Mouse (Mus musculus) CH12.LX (cell line): ENCODE data around the gene Adam21. TPM values are rescaled to one million over a fixed set of nuclear protein-coding genes. Genes with fewer than 3 reads are reported as not detected.

Experiments used
- DNase-seq: peaks from one replicate; pipeline ENCODE4 v3.0.0-alpha.2; 2013; ENCODE audit errors: extremely low read depth
- H3K27ac ChIP-seq: 2 replicates; pipeline ENCODE4 v1.5.1; 2012; ENCODE audit warnings: low read depth, mild to moderate bottlenecking, control low read depth, moderate library complexity; ENCODE audit not compliant: insufficient read depth
- H3K27me3 ChIP-seq: replicated peaks from 2 replicates; pipeline ENCODE3; 2012; ENCODE audit warnings: inconsistent platforms
- H3K36me3 ChIP-seq, 2 experiments: replicated peaks in 1 of 2; 2 replicates each; pipeline versions ENCODE3 to v1.6.1; 2012; ENCODE audit warnings: inconsistent platforms in 1 of 2, low read length in 1 of 2, mild to moderate bottlenecking in 1 of 2, mixed read lengths in 1 of 2, moderate library complexity in 1 of 2; ENCODE audit not compliant: control insufficient read depth in 1 of 2, insufficient read depth in 1 of 2
- H3K4me1 ChIP-seq, 2 experiments: 2 replicates each; pipeline ENCODE4 v1.6.1; 2012; ENCODE audit warnings: inconsistent platforms in 1 of 2, moderate library complexity in 1 of 2; ENCODE audit not compliant: insufficient read depth in 2 of 2, control insufficient read depth in 1 of 2
- H3K4me2 ChIP-seq: 2 replicates; pipeline ENCODE4 v1.6.1; 2012; ENCODE audit warnings: low read depth, mild to moderate bottlenecking, control low read depth; ENCODE audit not compliant: poor library complexity, insufficient read depth, severe bottlenecking
- H3K4me3 ChIP-seq, 3 experiments: fragments of 150-350 bp in 1 of 3; sonication (generic) in 1 of 3; replicated peaks in 1 of 3; 2 replicates each; pipeline versions ENCODE3 to v1.5.1; 2011 to 2012; ENCODE audit warnings: low read depth in 2 of 3, low read length in 2 of 3, mild to moderate bottlenecking in 2 of 3, moderate library complexity in 2 of 3, control low read depth in 1 of 3, improper control_type of control experiment in 1 of 3, inconsistent platforms in 1 of 3, mixed read lengths in 1 of 3; ENCODE audit not compliant: poor library complexity in 1 of 3
- H3K79me2 ChIP-seq: replicated peaks from 2 replicates; pipeline ENCODE4 v1.6.1; 2012; ENCODE audit warnings: mild to moderate bottlenecking, moderate library complexity; ENCODE audit not compliant: control insufficient read depth, poor library complexity, insufficient read depth, severe bottlenecking; ENCODE audit errors: extremely low read depth
- H3K9ac ChIP-seq: 2 replicates; pipeline ENCODE4 v1.6.1; 2012; ENCODE audit warnings: low read depth, mild to moderate bottlenecking, control low read depth, moderate library complexity; ENCODE audit not compliant: insufficient read depth
- H3K9me3 ChIP-seq: replicated peaks from 2 replicates; pipeline ENCODE3; 2012; ENCODE audit warnings: low read length, inconsistent platforms, mixed read lengths
- BHLHE40 ChIP-seq: IDR thresholded peaks from 2 replicates; pipeline ENCODE4 v1.6.1; 2011; ENCODE audit warnings: mild to moderate bottlenecking, low read depth, low read length, improper control_type of control experiment
- CHD1 ChIP-seq: IDR thresholded peaks from 2 replicates; pipeline ENCODE4 v1.6.1; 2012; ENCODE audit warnings: low read depth, low read length, improper control_type of control experiment, inconsistent platforms
- CHD2 ChIP-seq: IDR thresholded peaks from 2 replicates; pipeline ENCODE4 v1.6.1; 2011; ENCODE audit warnings: low read length, improper control_type of control experiment
- EP300 ChIP-seq: IDR thresholded peaks from 2 replicates; pipeline ENCODE4 v1.6.1; 2011; ENCODE audit warnings: low read length, improper control_type of control experiment
- ETS1 ChIP-seq: conservative IDR thresholded peaks from 2 replicates; pipeline ENCODE4 v1.6.1; 2012; ENCODE audit warnings: low read depth, mild to moderate bottlenecking, inconsistent platforms, low read length, improper control_type of control experiment, moderate library complexity
- GABPA ChIP-seq: IDR thresholded peaks from 2 replicates; pipeline ENCODE4 v1.6.1; 2012; ENCODE audit warnings: low read depth, low read length, improper control_type of control experiment, inconsistent platforms; ENCODE audit not compliant: insufficient replicate concordance
- IRF4 ChIP-seq: IDR thresholded peaks from 2 replicates; pipeline ENCODE4 v1.6.1; 2014; ENCODE audit warnings: low read depth, mild to moderate bottlenecking, inconsistent platforms, low read length, improper control_type of control experiment
- JUND ChIP-seq: conservative IDR thresholded peaks from 2 replicates; pipeline ENCODE4 v1.6.1; 2011; ENCODE audit warnings: low read depth, low read length, improper control_type of control experiment
- KAT2A ChIP-seq: IDR thresholded peaks from 2 replicates; pipeline ENCODE4 v1.6.1; 2012; ENCODE audit warnings: low read length, improper control_type of control experiment, inconsistent platforms; ENCODE audit not compliant: insufficient replicate concordance
- MAX ChIP-seq: IDR thresholded peaks from 2 replicates; pipeline ENCODE4 v1.6.1; 2011; ENCODE audit warnings: low read length, improper control_type of control experiment
- MAZ ChIP-seq: IDR thresholded peaks from 2 replicates; pipeline ENCODE4 v1.6.1; 2012; ENCODE audit warnings: low read depth, mild to moderate bottlenecking, inconsistent platforms, low read length, improper control_type of control experiment, moderate library complexity
- MYC ChIP-seq: IDR thresholded peaks from 2 replicates; pipeline ENCODE4 v1.6.1; 2011; ENCODE audit warnings: low read depth, mild to moderate bottlenecking, improper control_type of control experiment, low read length
- SIN3A ChIP-seq: IDR thresholded peaks from 2 replicates; pipeline ENCODE4 v1.6.1; 2012; ENCODE audit warnings: low read length, improper control_type of control experiment, inconsistent platforms
- USF1 ChIP-seq: IDR thresholded peaks from 2 replicates; pipeline ENCODE4 v1.6.1; 2014; ENCODE audit warnings: low read depth, mild to moderate bottlenecking, inconsistent platforms, low read length, improper control_type of control experiment
- ZC3H11A ChIP-seq: IDR thresholded peaks from 2 replicates; pipeline ENCODE4 v1.6.1; 2012; ENCODE audit warnings: low read depth, mild to moderate bottlenecking, inconsistent platforms, low read length, improper control_type of control experiment
- ZKSCAN1 ChIP-seq: IDR thresholded peaks from 2 replicates; pipeline ENCODE4 v1.6.1; 2012; ENCODE audit warnings: low read depth, inconsistent platforms, low read length, improper control_type of control experiment, borderline replicate concordance
- ZMIZ1 ChIP-seq: IDR thresholded peaks from 2 replicates; pipeline ENCODE4 v1.6.1; 2012; ENCODE audit warnings: low read depth, mild to moderate bottlenecking, inconsistent platforms, low read length, improper control_type of control experiment
- dilution Hi-C: fragments of 300-500 bp; cut with MboI; formaldehyde crosslinking; loops from 2 replicates; pipeline ENCODE4 v1.14.3; 2020; ENCODE audit warnings: low sequenced_read_pairs; ENCODE audit not compliant: extremely low pct_unique_long_range_greater_than_20kb, extremely low pct_ligation_motif_present
- in situ Hi-C: fragments of 300-500 bp; cut with MboI; formaldehyde crosslinking; loops from 3 replicates; pipeline ENCODE4 v1.14.3; 2019; ENCODE audit warnings: low sequenced_read_pairs, low pct_ligation_motif_present, low pct_unique_long_range_greater_than_20kb, mixed read lengths
- polyA plus RNA-seq: library from polyadenylated mRNA; unstranded; fragments of >175 nt; gene quantifications from 2 replicates; pipeline ENCODE4 v1.2.1, GENCODE M21; 2012; ENCODE audit warnings: low read depth; ENCODE audit not compliant: insufficient read length
- total RNA-seq, 2 experiments: library from RNA; depleted of rRNA; stranded (reverse); fragments of 300-350 nt in 1 of 2; fragments of >200 nt in 1 of 2; gene quantifications; 2 replicates each; pipeline ENCODE4 v1.2.3; 2012 to 2014

The Adam21 gene
- total RNA-seq (2012; rRNA removed) (0.13 TPM in 1 of 2 replicates, not detected in the other), total RNA-seq (2014; rRNA removed) (not detected in 2 replicates), polyA plus RNA-seq (0.07 TPM in 1 of 2 replicates, not detected in the other)

DNA sequence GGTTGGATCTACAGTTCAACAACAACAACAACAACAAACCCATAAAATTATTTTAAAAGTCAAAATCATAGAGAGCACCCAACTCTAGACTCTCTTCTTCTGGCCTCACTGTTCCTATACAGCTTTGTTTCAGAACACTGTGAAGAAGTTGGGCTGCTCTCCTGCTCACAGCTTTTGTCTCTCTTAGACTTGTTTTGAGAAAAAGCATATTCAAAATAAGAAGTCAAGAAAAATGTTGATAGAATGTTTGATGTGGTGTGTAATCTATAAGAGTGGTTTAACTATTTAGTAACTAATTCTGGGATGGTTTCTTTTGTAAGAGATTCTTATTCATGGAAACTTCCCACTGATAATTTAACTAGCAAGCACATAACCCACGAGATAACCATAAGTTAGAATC is at the start of gene Adam21:
Adam21 (minus strand) TSS at position 101 of the 400 bp plus-strand sequence.
- no peak within 1 kb of the TSS for H3K9ac ChIP-seq
- no peak within 1 kb of the TSS for H3K27ac ChIP-seq
- H3K9me3 ChIP-seq, result no peaks in the 10 kb centered on the region
- H3K4me1 ChIP-seq, result no peaks in the 10 kb centered on the region
- H3K4me3 ChIP-seq, result no peak within 1 kb of the TSS
- DNase-seq, result no peak
- H3K27me3 ChIP-seq, result no peaks in the 10 kb centered on the region
- in situ Hi-C loops, result no loop called here
- no peak for TF ChIP-seq ZKSCAN1
- no peak for TF ChIP-seq ETS1
- no peak for TF ChIP-seq JUND
- no peak for TF ChIP-seq EP300
- no peak for TF ChIP-seq MYC
- TF ChIP-seq KAT2A, result no peak
- TF ChIP-seq USF1, result no peak
- TF ChIP-seq CHD1, result no peak
- no peak for TF ChIP-seq GABPA
- no peak for TF ChIP-seq SIN3A
- no peak for TF ChIP-seq ZMIZ1
- no peak for TF ChIP-seq MAX
- no peak for TF ChIP-seq CHD2
- TF ChIP-seq ZC3H11A, result no peak
- no peak for TF ChIP-seq MAZ
- no peak for TF ChIP-seq BHLHE40
- H3K4me2 ChIP-seq, result no peak within 1 kb of the TSS
- no peaks in the 10 kb centered on the region for H3K79me2 ChIP-seq
- peaks cover 5 to 34% of the 10 kb centered on the region in 2 experiments for H3K36me3 ChIP-seq
- dilution Hi-C loops, result no loop called here

DNA sequence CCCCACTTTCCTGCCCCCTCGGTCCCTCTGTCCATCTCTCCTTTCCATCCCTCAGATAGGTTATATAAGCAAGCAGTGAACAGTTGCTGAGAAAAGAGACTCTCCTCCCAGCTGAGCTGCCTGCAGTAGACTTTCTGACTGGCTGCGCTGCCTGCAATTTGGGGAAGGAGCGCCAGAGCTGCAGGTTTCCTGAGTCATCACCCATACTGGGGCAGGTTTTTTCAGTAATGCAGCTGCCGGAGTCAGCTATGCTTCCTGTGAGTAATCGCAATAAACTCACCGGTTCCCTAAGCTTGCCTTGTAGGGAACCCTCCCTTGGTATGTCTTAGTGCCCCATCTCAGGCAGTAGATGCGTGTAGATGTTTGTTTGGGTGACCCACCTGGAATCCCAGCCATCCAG is 48.7 kb upstream of the Adam21 start:
- Histone ChIP-seq H3K4me2 (no peak overlapping the region), H3K27ac (no peak overlapping the region), H3K27me3 (peaks cover 3% of the 10 kb centered on the region), H3K9me3 (no peaks in the 10 kb centered on the region), H3K9ac (no peak overlapping the region), H3K4me1 (no peaks in the 10 kb centered on the region), H3K36me3 (no peaks in the 10 kb centered on the region), H3K4me3 (no peak overlapping the region), H3K79me2 (no peaks in the 10 kb centered on the region)
- in situ Hi-C loops (loop anchor here (5.0 to 10.0 kb wide), 2 partner anchors 170 to 298 kb away; no protein-coding TSS in a partner anchor), dilution Hi-C loops (no loop called here)
- DNase-seq, result no peak
- no peak for TF ChIP-seq IRF4
